Mouse (Mus musculus) v-Abl transformed pro-B cells (cell line): ENCODE results near the gene Ifitm3.

Experiments
- in situ Hi-C, 2 experiments: fragments of 400-800 bp; cut with MboI; formaldehyde crosslinking; loops; one replicate each; pipeline ENCODE4 v1.15.1; 2025; ENCODE audit not compliant: unreplicated experiment in 2 of 2

The Ifitm3 gene

DNA sequence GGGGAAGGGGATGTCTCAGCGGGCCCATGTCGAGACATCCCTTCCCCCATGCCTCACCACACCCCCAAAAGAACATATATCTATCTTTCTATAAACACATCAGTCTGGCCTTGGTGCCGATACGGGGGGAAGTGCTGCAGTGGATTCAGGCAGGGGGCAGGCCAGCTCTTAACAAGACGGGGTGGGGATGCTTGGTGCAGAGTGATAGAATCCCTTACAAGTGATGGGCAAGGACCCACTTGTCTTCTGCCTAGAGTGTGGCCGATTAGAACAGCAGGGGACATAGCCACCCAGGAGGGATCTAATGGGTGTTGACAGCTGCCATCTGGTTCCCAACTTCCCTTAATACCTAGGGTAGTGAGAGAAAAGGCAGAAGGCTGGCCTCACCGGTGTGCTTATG is 39.6 kb downstream of the Ifitm3 start:
- in situ Hi-C loops, result loop anchor here in 1 of 2 experiments (25.0 kb wide), 1 partner anchor 216 kb away; the partner anchor contains the start of genes Hras and Lrrc56

- in situ Hi-C loops, result loop anchor here in 1 of 2 experiments (25.0 kb wide), 1 partner anchor 219 kb away; the partner anchor contains the start of genes Hras and Lrrc56
Observed at GRCm38 (mm10) chr7:140968710-140969109, 41.9 kb downstream of the Ifitm3 start.

- in situ Hi-C loops, result loop anchor here in 1 of 2 experiments (25.0 kb wide), 1 partner anchor 219 kb away; the partner anchor contains the start of genes Hras and Lrrc56
Observed at GRCm38 (mm10) chr7:140967862-140968591, 42.5 kb downstream of the Ifitm3 start.

DNA sequence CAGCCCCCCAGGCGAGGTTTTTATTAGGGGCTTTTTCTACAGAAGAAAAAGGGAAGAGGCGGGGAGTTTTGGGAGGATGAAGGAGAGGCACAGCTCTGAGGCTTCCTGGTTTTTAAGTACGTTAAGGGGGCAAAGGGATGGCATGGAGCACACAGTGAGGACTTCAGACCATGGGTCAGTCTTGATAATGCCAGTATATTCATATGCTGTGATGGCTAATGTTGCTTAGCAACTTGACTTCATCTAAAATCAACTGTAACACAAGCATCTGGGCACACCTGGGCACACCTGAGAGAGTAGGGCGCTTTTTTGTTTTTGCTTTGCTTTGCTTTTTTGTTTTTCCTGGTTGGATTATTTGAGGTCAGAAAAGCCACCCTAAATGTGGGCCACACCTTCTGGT is 43.6 kb downstream of the Ifitm3 start, which contains the start of gene Ifitm1:
Gene Ifitm1 (plus strand): TSS at position 301 of the 400 bp plus-strand sequence.
- in situ Hi-C loops, result loop anchor here in 1 of 2 experiments (25.0 kb wide), 1 partner anchor 220 kb away; the partner anchor contains the start of genes Hras and Lrrc56

- in situ Hi-C loops, result loop anchor here in 1 of 2 experiments (25.0 kb wide), 1 partner anchor 225 kb away; the partner anchor contains the start of genes Hras and Lrrc56
Observed at GRCm38 (mm10) chr7:140962733-140963132, 47.8 kb downstream of the Ifitm3 start.

DNA sequence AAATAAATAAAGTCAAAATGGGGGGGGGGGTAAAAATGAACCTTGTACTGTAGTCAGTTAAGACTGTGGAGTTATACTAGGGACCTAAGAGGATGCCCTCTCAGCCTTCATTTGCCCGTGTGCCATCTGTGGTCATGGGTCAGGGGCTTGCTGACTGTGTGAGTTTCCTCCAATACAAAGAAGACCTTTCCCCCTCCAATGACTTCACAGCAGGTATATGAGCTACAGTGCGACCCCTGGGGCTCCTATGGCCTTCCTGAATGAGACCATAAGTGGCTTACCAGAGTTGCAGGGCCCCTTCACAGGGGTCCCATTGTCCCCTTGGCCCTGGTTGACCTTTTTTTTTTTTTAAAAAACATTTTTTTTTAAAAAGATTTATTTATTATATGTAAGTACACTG is 49.2 kb downstream of the Ifitm3 start:
- in situ Hi-C loops, result loop anchor here in 1 of 2 experiments (25.0 kb wide), 1 partner anchor 226 kb away; the partner anchor contains the start of genes Hras and Lrrc56

DNA sequence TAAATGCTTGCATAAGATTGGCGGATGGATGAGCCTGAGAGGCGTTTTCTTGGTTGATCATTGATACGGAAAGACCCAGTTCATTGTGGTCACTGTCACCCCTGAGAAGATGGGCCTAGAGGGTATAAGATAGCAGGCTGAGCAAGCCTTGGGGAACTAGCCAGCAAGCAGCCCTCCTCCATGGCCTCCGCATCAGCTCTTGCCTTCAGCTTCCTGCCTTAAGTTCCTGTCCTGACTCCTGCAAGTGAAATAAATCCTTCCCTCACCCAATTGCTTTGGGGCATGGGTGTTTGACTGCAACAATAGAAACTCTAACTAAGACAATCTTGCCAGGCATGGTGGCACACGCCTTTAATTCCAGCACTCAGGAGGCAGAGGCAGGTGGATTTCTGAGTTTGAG is 50.5 kb downstream of the Ifitm3 start:
- in situ Hi-C loops, result loop anchor here in 1 of 2 experiments (25.0 kb wide), 1 partner anchor 227 kb away; the partner anchor contains the start of genes Hras and Lrrc56
